Mouse (Mus musculus) urinary bladder, postnatal 14 days (tissue): ENCODE results near the gene Tjp1.

Source experiments
- DNase-seq: peaks from one replicate; pipeline ENCODE4 v3.0.0; 2021; ENCODE audit warnings: low spot score

Gene Tjp1

GRCm38 (mm10) chr7:65388243-65389013, 139.2 kb downstream of the Tjp1 start:
- DNase-seq = no peak

DNA sequence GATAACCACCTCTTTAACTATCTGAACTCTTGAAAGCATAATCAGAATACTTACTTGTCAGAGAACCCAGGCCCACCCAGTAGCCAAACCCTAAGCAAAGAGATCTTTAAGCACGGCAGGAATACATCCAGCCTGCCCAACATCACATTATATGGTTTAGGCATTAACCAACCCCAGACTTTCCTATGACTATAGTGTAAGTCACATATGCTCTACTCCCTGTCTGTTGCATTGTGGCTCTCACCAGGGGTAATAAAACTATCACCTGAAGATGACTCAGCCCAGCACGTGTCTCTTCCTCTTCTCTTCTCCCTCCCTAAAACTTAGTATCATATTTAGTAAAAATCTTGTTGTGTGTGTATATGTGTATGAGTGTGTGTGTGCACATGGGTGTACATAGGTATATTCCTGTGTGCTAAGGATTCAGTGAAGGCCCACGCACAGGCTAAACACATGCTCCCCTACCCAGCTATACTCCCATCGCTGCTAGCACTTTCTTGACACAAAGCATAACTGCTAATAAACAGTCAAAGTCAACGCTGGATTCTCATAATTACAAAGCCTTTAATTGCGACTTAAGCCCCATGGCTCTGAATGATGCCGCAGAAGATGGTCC, 139.9 kb downstream of the Tjp1 start:
- no peak for DNase-seq

- no peak for DNase-seq
Measured at GRCm38 (mm10) chr7:65384775-65385174, 142.8 kb downstream of the Tjp1 start.

- DNase-seq = no peak
Measured at GRCm38 (mm10) chr7:65382515-65383283, 144.9 kb downstream of the Tjp1 start.

GRCm38 (mm10) chr7:65381896-65382295, 145.7 kb downstream of the Tjp1 start:
- no peak for DNase-seq

DNA sequence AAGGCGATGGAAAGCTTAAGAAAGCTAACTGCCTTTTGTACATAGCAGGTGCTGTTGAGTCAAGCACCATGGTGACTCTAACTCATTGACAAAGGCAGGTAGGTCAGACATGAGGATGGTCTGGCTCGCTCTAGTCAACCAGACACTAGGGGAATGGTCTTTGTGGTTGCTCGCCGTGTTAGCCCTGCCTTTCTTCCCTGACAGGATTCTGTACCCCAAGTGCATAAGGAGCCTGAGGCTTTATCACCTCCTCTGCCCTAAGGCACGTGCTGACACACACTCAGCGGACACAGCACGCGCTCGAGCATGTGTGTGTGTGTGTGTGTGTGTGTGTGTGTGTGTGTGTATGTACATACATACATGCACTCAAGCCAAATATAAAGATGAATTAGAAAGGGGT, 146.9 kb downstream of the Tjp1 start:
- DNase-seq = no peak

GRCm38 (mm10) chr7:65378818-65379565, 148.6 kb downstream of the Tjp1 start:
- no peak for DNase-seq

DNA sequence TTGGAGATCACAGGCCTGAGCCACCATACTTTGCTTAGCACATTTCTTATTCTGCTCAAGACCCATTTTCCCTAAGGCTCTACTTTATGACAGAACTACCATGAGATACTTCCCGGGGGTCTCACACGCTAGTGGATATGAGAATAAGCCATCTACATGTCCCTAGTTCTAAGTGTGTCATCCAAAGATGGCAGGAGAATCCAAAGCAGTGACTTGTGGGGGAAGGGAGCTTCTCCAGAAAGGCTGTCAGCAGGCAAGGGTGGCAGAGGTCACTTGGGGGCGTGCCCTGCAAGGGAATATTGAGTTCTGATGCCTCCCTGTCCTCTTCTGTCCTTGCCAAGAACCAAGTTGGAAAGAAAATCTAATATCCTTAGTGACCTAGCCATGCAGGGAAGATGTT, 150.1 kb downstream of the Tjp1 start:
- DNase-seq = no peak

GRCm38 (mm10) chr7:65375621-65376020, 152.0 kb downstream of the Tjp1 start:
- DNase-seq = no peak

DNA sequence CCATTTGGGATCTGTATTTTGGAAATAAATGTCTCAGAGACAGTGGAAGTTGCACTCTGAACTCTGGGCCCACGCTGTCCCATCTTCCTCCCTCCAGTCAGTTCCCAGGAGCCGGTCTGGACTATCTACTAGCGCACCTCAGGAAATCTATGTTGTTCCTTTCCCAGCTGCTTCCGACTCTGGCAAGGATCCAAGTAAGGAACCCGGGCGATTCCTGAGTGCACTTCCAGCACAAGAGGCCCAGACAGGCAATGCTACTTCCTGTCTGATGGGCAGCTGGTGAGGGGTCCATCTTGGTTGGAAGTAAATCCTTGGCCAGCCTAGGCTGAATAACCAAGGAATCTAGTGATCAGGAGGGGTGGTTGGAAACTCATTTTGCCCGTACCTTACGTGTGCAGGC, 152.4 kb downstream of the Tjp1 start:
- no peak for DNase-seq

DNA sequence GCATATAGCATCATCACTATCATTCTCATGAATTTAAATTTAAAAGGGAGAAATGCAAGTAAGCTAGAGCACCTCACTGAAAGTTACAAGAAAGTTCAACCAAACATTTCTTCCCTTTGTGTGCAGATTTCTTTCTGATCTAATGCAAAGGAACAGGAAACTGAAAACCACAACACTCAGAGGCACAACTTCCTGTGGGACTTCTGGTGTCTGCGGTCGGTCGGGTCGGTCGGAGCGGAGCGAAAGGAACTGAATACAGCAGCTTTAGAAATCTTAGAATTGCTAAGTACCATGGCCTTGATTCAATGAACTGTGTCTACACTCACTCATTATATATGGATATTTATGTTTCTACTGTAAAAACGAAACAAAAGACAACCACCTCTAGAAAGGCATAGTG, 154.2 kb downstream of the Tjp1 start:
- no peak for DNase-seq

- DNase-seq = no peak
Measured at GRCm38 (mm10) chr7:65371765-65372164, 155.8 kb downstream of the Tjp1 start.

DNA sequence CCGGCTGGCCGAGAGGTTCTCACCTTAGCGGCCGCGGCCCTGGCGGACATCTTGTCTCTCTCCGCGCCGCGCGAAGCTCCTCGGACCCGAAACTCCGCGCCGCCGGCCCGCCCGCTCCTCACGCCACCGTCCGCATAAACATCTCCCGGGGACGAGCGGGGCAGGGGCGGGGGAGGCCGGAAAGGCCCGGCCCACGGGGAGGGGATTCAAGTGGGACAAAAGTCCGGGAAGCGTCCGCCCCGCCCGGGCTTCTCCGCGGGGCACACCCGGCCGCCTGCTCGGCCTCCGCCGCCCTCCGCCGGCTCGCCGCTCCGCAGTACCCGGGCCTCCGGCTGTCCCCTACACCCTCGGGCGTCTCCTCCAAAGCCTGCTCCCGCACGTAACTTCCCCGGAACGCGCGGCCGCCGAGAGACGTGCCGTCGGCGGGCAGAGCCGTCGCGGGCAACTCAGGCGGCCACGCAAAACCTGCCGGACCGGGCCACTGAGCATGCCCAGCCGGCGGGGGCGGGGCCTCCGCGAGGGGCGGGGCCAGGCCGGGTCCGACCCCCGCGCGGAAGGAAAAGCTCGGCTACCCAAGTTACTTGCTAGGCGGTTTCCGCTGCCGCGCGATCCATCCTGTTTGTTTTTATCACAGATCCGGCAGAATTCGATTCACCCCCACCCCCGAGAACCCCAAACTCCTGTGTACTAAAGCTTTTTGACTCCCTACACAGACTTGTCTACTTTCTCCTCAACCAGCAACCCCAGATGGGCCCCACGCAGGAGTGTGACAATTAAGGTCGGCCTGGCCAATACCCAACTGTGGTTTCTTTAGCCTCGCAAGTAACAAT, 156.6 kb downstream of the Tjp1 start:
- peak; percentile 93 for DNase-seq

- DNase-seq = peak; percentile 29
Measured at GRCm38 (mm10) chr7:65370381-65370786, 157.2 kb downstream of the Tjp1 start.

GRCm38 (mm10) chr7:65369101-65369500, 158.5 kb downstream of the Tjp1 start:
- DNase-seq = no peak

DNA sequence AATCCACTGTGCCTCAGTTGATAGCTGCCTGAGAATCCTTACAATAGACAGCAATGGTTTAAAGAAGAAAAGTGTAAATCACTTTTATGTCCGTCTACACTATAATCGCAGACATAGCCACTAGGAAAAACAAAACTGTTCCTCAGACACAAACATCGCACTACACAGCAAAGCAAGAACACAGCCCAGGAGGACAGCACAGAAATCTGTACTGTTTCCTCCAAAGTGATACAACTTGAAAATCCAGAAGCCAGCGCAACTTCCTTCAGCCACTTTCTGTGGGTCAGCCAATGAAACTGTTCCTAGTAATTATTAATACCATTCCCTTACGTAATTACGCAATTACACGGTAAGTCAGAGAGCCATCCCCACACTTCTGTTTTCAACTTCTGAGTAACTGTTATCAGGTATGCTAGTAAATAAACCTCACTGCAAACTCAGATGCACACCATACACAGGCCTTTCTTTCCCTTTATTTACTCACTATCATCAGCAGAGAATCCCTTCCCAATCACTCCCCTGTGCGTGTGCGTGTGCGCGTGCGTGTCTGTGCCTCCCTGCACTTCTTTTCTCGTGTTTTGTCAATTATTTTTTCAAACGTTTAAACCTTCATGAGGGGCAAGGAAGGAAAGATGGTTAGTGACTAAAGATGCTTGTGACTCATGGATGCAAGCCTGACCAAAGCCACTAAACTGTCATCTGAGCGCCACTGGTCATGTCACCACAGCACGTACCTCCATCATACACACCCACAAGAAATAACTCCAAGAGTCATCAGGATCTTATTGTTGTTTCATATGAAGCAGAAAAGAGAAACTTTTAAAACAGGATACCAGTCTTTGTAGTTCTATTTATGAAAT, 160.0 kb downstream of the Tjp1 start:
- no peak for DNase-seq

DNA sequence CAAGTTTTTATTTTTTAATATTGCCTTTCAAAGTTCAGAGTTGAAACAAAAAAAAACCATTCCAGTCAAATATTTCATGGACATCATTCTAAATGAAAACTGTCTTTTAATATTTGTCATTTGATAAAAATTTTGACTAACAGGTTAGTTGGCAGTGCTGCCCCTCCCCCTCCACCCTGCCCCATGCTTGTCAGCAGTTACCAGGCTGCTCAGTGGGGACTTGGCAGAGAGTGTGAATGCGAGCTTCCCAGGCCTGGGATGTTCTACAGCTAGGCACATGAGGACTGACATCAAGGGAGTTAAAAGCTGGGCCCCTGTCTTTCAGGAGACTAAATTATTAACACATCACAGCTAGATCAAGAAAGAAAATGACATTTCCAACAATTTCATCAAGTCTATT, 161.4 kb downstream of the Tjp1 start:
- peak; percentile 46 for DNase-seq

DNA sequence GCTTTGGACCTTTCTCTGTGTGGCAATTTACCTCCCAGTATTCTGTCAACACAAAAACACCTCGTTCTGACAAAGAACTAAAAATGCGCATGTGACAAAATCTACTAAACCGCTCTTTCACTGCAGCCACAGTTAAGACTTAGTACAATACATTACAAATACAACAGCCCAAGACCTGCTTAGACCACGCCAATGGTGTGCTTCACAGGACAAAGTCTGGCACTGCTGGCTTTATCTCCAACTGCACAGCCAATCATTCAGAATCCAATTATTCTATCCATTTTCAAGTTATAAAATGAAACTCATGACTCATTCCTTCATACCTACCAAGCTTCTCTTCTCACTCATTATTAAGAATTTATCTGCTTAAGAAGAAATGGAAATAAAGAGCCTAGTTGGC, 162.0 kb downstream of the Tjp1 start:
- no peak for DNase-seq

- no peak for DNase-seq
Measured at GRCm38 (mm10) chr7:65360278-65360677, 167.3 kb downstream of the Tjp1 start.

DNA sequence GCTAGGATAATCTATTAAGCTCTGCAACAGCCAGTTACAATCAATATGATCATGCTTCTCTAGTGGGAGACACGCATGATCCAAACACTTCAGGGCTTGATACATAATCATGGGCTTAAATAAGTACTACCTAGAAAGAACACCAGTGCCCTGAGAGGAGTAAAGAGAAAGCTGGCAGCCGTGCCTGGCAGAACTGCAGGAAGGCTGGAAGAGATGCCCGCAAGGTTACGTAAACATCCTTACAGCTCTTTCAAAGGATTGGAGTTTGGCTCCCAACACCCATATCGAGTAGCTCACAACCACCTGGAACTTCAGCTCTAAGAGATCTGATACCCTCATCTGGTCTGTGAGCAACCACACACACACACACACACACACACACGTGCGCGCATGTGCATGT, 167.8 kb downstream of the Tjp1 start:
- DNase-seq = no peak
